Mouse (Mus musculus) hindbrain, embryonic 10.5 days (tissue): ENCODE results near the gene Cdc34. TPM values are rescaled to one million over a fixed set of nuclear protein-coding genes. Genes with fewer than 3 reads are reported as not detected.

Experiments
- DNase-seq: peaks from one replicate; pipeline ENCODE4 v3.0.0-alpha.2; 2017; ENCODE audit warnings: low spot score
- H3K27ac ChIP-seq: fragments of 300-500 bp; sonication (generic); 2 replicates; pipeline ENCODE4 v1.5.1; 2016; ENCODE audit warnings: mild to moderate bottlenecking, moderate library complexity
- H3K27me3 ChIP-seq: fragments of 300-500 bp; sonication (generic); 2 replicates; pipeline ENCODE4 v1.6.1; 2016; ENCODE audit warnings: mild to moderate bottlenecking; ENCODE audit not compliant: poor library complexity, insufficient read depth, severe bottlenecking
- H3K36me3 ChIP-seq: fragments of 300-500 bp; sonication (generic); 2 replicates; pipeline ENCODE4 v1.6.1; 2016; ENCODE audit warnings: mild to moderate bottlenecking, moderate library complexity
- H3K4me1 ChIP-seq: fragments of 300-500 bp; sonication (generic); replicated peaks from 2 replicates; pipeline ENCODE4 v1.6.1; 2016; ENCODE audit warnings: mild to moderate bottlenecking
- H3K4me3 ChIP-seq: fragments of 300-500 bp; sonication (generic); 2 replicates; pipeline ENCODE4 v1.5.1; 2016; ENCODE audit warnings: mild to moderate bottlenecking, moderate library complexity
- H3K9me3 ChIP-seq: fragments of 300-500 bp; sonication (generic); 2 replicates; pipeline ENCODE4 v1.6.1; 2016; ENCODE audit warnings: mild to moderate bottlenecking, moderate library complexity
- WGBS: fragments of 180-500 bp; shearing (Covaris S2); methylation state at CpG from one replicate; pipeline ENCODE4 v1.1.7; 2016; 5-methylcytosine and 5-hydroxymethylcytosine counted together
- polyA plus RNA-seq: library from polyadenylated mRNA; unstranded; fragments of >200 nt; fragmentation: Nextera tagmentation; extraction: Ambion mirVana; gene quantifications from 2 replicates; pipeline ENCODE4 v1.2.1, GENCODE M21; 2016

Gene Cdc34
- 243 and 244 TPM in 2 replicates for polyA plus RNA-seq

GRCm38 (mm10) chr10:79681591-79682245 lies at the start of gene Cdc34:
TSS of gene Cdc34 (plus strand) at chr10:79682195.
- Histone ChIP-seq H3K4me3 (peak within 1 kb of the TSS; percentile 96), H3K27me3 (no peaks in the 10 kb centered on the region), H3K9me3 (no peaks in the 10 kb centered on the region), H3K27ac (peak within 1 kb of the TSS; percentile 90), H3K4me1 (peaks cover 34% of the 10 kb centered on the region), H3K36me3 (peaks cover 31% of the 10 kb centered on the region)
- peak; percentile 99 for DNase-seq
- WGBS: under 1% methylated on average over 83 of the region's 84 CpGs

GRCm38 (mm10) chr10:79633006-79633777 lies 48.8 kb upstream of the Cdc34 start:
- WGBS: 86% methylated on average over 17 of the region's 17 CpGs
- peaks cover 9% of the 10 kb centered on the region for H3K27me3 ChIP-seq
- peak overlapping the region; percentile 23; the same call in 1 of the 2 replicates for H3K27ac ChIP-seq
- peaks cover 11% of the 10 kb centered on the region for H3K36me3 ChIP-seq
- DNase-seq: no peak
- no peak overlapping the region for H3K4me3 ChIP-seq
- H3K4me1 ChIP-seq: peaks cover 35% of the 10 kb centered on the region
- H3K9me3 ChIP-seq: 0 out of 2 replicates have a peak, but pooled peaks cover 5% of the 10 kb centered on the region

DNA sequence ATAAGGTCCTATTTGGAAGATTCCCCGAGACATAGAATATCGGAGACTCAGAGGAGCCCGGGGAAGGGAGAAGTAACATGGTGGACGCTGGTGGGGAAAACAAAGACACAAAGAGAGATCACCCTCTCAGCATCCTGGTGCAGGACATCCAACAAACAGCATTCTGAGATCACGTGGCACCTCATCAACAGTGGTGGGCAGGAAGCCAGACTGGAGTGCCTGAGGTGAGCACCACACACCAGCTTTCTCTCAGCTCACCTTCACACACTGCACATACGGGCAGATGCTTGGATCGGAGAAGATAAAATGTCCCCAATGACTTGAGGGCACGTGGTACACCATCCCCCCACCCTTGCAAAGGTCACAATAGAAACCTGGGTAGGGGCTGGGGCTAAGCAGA lies 45.7 kb upstream of the Cdc34 start:
- no peaks in the 10 kb centered on the region for H3K36me3 ChIP-seq

GRCm38 (mm10) chr10:79637128-79638110 lies 44.6 kb upstream of the Cdc34 start, which contains the start of gene Shc2:
TSS of gene Shc2 (minus strand) at chr10:79637918.
- Histone ChIP-seq H3K36me3 (no peaks in the 10 kb centered on the region), H3K27me3 (peaks cover 33% of the 10 kb centered on the region), H3K27ac (peak within 1 kb of the TSS; percentile 94), H3K4me3 (peak within 1 kb of the TSS; percentile 86), H3K4me1 (peaks cover 54% of the 10 kb centered on the region), H3K9me3 (no peaks in the 10 kb centered on the region)
- under 1% methylated on average over 116 of the region's 116 CpGs for WGBS
- peak; percentile 74 for DNase-seq

More for the DNA sequence above, 45.7 kb upstream of the Cdc34 start:
- no peak for DNase-seq
- 81% methylated on average over 8 of the region's 8 CpGs for WGBS
- H3K4me1 ChIP-seq: peaks cover 54% of the 10 kb centered on the region
- H3K9me3 ChIP-seq: no peaks in the 10 kb centered on the region
- 0 out of 2 replicates have a peak overlapping the region, but pooled peaks have one; percentile 94 for H3K27ac ChIP-seq
- peak overlapping the region; percentile 86 for H3K4me3 ChIP-seq
- H3K27me3 ChIP-seq: peaks cover 33% of the 10 kb centered on the region

GRCm38 (mm10) chr10:79638486-79639204 lies 43.4 kb upstream of the Cdc34 start:
- Histone ChIP-seq H3K36me3 (no peaks in the 10 kb centered on the region), H3K4me1 (peaks cover 50% of the 10 kb centered on the region), H3K27me3 (peaks cover 33% of the 10 kb centered on the region), H3K4me3 (peak overlapping the region; percentile 86), H3K9me3 (no peaks in the 10 kb centered on the region), H3K27ac (peak overlapping the region; percentile 94)
- WGBS: 3% methylated on average over 23 of the region's 23 CpGs
- peak; percentile 77 for DNase-seq

DNA sequence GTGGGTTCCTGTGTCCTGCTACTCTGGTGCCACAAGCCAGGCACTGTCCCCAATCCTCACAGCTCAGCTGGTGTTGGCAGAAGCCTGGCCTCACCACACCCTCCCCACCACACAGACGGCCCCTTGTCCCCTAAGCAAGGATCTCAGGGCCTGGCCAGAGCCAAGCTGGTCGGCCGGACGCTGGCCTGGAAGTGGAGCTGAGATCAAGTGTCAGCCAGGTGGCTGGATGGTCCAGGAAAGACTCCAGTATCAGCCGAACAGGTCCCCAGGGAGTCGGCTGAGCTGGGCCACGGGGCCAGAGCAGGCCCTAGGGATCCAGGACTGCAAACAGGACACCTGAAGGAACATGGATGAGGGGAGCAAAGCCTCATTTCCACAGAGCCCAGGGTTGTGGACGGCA lies 36.3 kb upstream of the Cdc34 start, which contains the start of gene Odf3l2:
Gene Odf3l2, minus strand, starts transcription at position 28 of the 400 bp plus-strand sequence.
- no peak for DNase-seq
- 65% methylated on average over 8 of the region's 8 CpGs for WGBS
- Histone ChIP-seq H3K4me3 (no peak within 1 kb of the TSS), H3K36me3 (no peaks in the 10 kb centered on the region), H3K4me1 (peaks cover 13% of the 10 kb centered on the region), H3K27ac (no peak within 1 kb of the TSS), H3K27me3 (no peaks in the 10 kb centered on the region), H3K9me3 (no peaks in the 10 kb centered on the region)

- H3K9me3 ChIP-seq: no peaks in the 10 kb centered on the region
- H3K27ac ChIP-seq: no peak overlapping the region
- peaks cover 8% of the 10 kb centered on the region for H3K4me1 ChIP-seq
- no peak overlapping the region for H3K4me3 ChIP-seq
- H3K36me3 ChIP-seq: no peaks in the 10 kb centered on the region
- whole genome bisulfite sequencing: 31% methylated on average over 7 of the region's 7 CpGs
- peak; percentile 79 for DNase-seq
- H3K27me3 ChIP-seq: no peaks in the 10 kb centered on the region; the same call in 1 of the 2 replicates
Measured at GRCm38 (mm10) chr10:79649070-79649751, 32.8 kb upstream of the Cdc34 start.

GRCm38 (mm10) chr10:79652789-79653188 lies 29.2 kb upstream of the Cdc34 start:
- no peaks in the 10 kb centered on the region; the same call in 1 of the 2 replicates for H3K27me3 ChIP-seq
- no peak for DNase-seq
- H3K9me3 ChIP-seq: no peaks in the 10 kb centered on the region
- WGBS: 90% methylated on average over 7 of the region's 7 CpGs
- H3K36me3 ChIP-seq: no peaks in the 10 kb centered on the region
- H3K4me1 ChIP-seq: peaks cover 10% of the 10 kb centered on the region
- H3K4me3 ChIP-seq: no peak overlapping the region
- no peak overlapping the region for H3K27ac ChIP-seq

DNA sequence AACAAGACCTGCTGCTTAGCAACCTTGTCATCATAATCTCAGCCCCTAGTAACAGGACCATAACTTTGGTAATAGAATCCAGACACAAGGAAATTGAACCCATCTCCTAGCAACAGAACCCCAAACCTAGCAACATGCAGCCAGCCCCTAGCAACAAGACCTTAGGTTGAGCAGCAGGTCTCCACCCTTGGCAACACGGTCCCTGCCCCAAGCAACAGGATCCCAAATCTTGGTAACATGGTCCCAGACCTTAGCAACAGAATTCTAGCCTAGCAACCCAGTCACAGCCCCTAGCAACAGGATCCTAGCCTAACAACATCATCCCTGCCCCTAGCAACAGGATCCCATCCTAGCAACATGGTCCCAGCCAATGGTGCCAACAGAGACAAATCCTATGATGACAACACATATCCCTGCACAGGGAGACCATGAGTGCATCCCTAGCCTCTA lies 27.0 kb upstream of the Cdc34 start:
- H3K36me3 ChIP-seq: no peaks in the 10 kb centered on the region
- H3K27ac ChIP-seq: no peak overlapping the region
- no peaks in the 10 kb centered on the region for H3K9me3 ChIP-seq
- 45% methylated on average over 1 of the region's 1 CpGs for WGBS
- DNase-seq: peak; percentile 51
- no peaks in the 10 kb centered on the region; the same call in 1 of the 2 replicates for H3K27me3 ChIP-seq
- H3K4me1 ChIP-seq: peaks cover 10% of the 10 kb centered on the region
- no peak overlapping the region for H3K4me3 ChIP-seq

DNA sequence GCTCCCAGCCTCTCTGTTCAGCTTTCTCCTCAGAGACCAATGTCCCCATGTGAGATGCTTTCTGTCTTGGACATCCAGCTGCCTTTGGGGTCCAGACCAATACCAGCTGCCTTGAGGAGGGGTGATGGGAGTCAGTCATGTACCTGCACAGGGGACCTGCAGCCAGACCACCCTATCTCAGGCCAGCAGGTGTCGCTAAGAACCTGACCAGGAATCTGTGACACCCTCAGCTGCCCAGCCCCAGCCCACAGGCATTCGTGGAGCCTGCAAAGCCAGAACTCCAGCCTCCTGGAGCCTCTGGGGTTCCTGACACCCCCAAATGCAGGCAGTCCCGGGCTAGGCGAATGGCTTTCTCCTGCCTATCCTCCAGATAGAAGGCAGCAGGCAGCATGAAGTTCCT lies 23.2 kb upstream of the Cdc34 start:
- 21% methylated on average over 4 of the region's 4 CpGs for WGBS
- no peak for DNase-seq

DNA sequence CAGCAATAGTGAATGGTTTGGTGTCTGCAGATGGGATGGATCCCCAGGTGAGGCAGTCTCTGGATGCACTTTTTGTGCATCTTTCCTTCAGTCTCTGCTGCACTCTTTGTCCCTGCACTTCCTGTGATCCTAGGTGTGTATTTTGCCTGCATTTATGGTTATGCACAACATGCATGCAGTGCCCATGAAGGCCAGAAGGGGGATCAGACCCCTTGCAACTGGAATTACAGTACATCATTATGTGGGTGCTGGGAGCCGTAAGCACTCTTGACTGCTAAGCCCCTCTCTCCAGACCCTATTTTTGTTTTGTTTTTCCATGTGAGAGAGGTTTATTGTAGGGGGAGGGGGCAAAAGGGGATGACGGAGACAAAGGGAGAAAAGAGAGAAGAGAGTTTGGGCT lies 21.7 kb upstream of the Cdc34 start:
- Histone ChIP-seq H3K9me3 (no peaks in the 10 kb centered on the region), H3K4me1 (peaks cover 21% of the 10 kb centered on the region), H3K27me3 (no peaks in the 10 kb centered on the region), H3K36me3 (no peaks in the 10 kb centered on the region), H3K27ac (no peak overlapping the region), H3K4me3 (no peak overlapping the region)
- DNase-seq: no peak
- WGBS: 86% methylated on average over 2 of the region's 2 CpGs

More for the DNA sequence above, 23.2 kb upstream of the Cdc34 start:
- Histone ChIP-seq H3K9me3 (no peaks in the 10 kb centered on the region), H3K36me3 (no peaks in the 10 kb centered on the region), H3K27me3 (no peaks in the 10 kb centered on the region), H3K4me3 (no peak overlapping the region), H3K27ac (no peak overlapping the region), H3K4me1 (peaks cover 20% of the 10 kb centered on the region)
